Mouse (Mus musculus): ENCODE data around the gene Olfr1175-ps.

The Olfr1175-ps gene

DNA sequence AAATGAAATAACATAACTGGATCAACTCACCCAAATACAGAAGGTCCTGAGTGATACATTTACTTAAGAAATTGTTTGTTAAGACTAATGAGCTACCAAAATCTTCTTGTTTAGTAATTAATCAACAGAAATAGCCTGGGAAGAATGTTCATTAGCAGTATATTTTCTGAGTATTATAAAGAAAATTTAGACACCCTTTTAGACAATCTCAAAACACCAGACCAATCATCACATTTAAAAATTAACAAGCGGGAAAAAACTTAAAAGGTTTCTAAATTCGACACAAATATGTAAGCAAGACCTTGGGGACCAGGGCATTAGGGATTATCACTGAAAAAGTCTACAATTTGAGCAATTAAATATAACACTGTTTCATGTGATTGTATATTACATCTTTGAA is at the start of gene Olfr1175-ps:
Olfr1175-ps (minus strand) TSS at position 101 of the 400 bp plus-strand sequence.
- no peak for DNase-seq (ENCODE audit: low read depth, low spot score)

DNA sequence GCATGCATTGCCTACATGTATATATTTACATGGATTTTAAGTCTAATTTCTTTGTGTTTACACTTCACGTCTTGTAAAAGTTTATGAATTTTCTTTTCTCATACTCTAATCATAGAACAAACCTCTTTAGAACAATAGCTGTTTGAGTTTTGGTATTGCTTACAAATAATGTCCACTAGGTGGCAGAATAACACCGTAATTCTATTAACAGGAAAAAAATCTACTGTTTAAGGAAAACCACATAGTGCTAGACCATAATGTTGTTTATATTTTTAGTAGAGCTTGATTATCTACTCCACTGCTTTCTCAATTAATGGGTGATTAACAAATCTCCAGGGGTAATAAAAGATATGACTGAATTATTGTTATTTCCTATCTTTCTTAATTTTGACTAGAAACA is 29.3 kb upstream of the Olfr1175-ps start:
- peak; percentile 4 for DNase-seq (ENCODE audit: low read depth, low spot score)

DNA sequence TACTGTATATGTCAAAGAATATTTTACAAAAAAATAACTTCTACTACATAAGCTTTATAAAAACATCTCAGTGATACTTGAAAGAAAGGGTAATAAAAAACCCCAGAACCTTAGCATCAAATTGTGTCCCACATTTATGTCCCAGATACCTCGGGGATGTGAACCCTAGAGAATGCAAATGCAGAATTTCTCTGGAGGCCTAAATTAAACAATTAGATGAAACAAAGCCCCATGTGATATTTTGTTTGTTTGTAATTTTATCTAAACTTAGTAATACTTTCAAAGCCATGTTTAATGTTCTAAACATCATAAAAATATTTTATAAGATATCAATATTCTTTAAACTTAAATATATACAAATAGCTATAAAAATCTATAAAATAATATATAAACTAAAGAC is 19.4 kb upstream of the Olfr1175-ps start, which contains the start of gene Olfr1177-ps:
Olfr1177-ps (minus strand) TSS at position 101 of the 400 bp plus-strand sequence.
- DNase-seq (ENCODE audit: low read depth, low spot score), result no peak

DNA sequence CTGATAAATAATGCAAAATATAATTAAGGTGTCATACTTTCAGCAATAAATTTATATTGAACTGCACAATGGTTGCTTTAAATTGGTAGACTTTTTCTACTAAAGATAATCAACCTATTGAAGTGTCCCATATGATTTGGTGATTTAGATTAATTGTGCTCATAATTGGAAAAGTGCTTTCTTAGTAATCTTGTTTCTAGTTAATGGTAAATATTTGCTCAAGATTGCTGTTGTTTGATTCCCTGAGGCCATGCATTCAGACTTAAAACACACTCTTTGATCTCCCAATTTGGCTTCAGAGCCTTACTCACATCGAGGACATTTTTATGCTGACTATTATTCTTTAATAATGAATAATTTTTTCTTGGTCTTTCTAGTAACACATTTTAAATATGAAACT is 9.4 kb upstream of the Olfr1175-ps start, which contains the start of gene Olfr1176:
Olfr1176 (plus strand) TSS at position 301 of the 400 bp plus-strand sequence.
- DNase-seq (ENCODE audit: low read depth, low spot score), result no peak

DNA sequence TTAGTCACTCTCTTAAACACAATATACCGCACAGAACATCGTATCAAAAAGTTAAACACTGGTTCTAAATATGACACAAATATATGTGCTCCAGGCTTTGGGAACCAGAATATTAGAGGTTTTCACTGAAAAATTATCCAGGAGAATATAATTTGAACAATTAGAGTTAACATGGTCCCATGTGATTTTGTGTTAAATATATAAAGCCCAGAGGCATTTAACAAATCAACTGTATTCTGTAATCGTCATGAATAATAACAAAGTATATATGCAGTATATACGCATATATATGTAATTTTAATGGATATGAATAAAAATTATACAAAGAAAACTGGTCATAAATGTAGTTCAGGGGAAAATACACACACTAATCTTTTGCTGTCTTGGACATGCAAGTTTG is 12.0 kb downstream of the Olfr1175-ps start, which contains the start of gene Olfr1174-ps:
Olfr1174-ps (minus strand) TSS at position 101 of the 400 bp plus-strand sequence.
- DNase-seq (ENCODE audit: low read depth, low spot score), result no peak

DNA sequence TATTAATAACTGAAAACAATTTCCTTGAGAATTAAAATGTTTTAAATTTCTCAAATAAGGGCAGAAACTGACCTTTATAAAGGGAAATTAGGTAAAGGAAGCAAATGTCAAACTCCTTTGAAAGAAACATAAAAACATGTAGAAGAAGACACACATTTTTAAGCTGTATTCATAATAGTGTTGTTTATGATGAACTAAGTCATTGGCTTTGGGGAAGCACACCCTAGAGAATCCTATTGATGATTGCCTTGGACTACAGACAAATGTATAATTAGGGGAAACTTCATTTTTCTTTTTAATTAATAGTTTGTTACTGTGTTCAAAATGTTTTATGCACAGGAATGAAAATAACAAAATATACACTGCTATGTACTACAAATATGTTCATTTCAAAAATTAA is 47.2 kb downstream of the Olfr1175-ps start, which contains the start of gene Olfr1173:
Olfr1173 (minus strand) TSS at position 101 of the 400 bp plus-strand sequence.
- no peak for DNase-seq (ENCODE audit: low read depth, low spot score)
